Mouse (Mus musculus): Measurements from ENCODE around the gene Gm28374.
"Not testable (repeated sequence)": the region's sequence is repeated elsewhere in the genome, so short reads cannot be mapped to it uniquely, and the experiment has no call there.

The Gm28374 gene

DNA sequence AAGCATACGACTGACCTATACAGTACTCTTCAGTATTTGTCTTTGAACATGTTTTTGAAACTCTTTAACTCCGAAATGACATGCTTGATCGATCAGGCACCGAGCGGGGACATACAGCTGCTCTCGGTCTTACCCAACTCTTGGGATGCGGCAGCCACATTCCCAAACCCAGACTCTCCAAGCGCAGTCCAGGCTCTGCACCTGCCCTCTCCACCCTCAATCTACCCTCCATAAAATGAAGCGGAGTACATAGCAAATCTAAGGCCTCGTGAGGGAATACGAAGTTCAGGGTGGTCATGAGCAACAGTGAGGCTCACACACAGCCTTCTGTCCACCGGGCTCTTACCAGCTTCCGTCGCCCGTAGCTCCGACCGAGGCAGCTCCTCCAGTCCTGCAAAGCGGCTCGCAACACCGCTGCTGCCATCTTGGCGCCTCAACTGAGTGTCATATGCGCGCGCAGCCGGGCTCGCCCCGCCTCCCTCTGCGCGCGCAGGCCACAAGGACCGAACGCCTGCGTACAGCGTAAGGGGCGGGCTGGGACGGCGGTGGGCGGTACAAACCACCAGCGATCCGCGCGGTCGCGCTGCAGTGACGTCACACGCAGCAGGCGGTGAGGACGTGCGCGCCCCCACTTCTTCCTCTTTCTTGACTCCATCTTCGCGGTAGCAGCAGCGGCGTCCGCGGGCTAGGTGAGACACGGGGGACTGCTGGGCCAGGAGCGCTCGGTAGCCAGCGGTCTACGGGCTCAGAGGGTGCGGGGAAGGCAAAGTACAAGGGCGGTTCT, 24.6 kb downstream of the Gm28374 start, which contains the start of the genes Mrpl49 and Fau:
Gene Mrpl49, minus strand, starts transcription at position 473 of the 784 bp plus-strand sequence.
Gene Fau, plus strand, starts transcription at position 532 of the 784 bp plus-strand sequence.
- in situ Hi-C loops (cut with MboI; ENCODE audit: low sequenced_read_pairs), result no loop called here

DNA sequence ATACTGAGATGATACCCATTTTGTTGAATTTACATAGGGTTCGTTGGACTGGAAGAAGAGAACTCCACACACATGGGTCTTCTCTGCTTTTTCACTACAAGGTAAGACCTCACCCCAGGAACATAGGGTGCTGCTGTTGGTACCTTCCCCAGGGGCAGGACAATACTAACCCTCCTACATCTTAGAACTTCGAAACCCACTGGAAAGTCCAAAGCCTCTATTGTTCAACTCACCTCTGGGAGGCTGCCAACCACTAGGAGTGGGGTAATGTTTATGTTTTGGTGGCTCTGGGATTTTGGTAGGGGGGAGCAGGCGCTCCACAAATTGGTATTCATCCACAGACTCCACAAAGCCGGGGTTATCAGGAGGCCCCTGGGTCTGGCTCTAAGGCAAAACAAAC, 25.4 kb downstream of the Gm28374 start:
- in situ Hi-C loops (cut with MboI; ENCODE audit: low sequenced_read_pairs), result no loop called here

DNA sequence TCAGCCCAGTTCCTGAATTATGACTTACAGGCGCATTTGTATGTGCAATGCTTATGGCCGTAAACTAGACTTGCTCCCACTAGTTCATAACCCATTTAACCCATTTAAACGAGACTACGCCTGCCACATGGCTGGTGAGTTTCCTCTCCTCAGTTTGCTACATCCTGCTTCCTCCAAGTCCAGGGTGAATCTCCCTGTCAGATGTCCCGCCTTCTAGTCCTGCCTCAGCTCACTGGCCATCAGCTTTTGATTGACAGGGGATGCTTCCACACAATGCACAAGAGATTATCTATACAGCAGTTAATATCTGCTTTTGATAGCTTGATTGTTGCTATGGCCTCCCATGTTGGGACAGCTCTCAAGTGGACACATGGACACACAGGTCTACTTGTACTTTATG, 27.8 kb downstream of the Gm28374 start:
- in situ Hi-C loops (cut with MboI; ENCODE audit: low sequenced_read_pairs), result no loop called here

DNA sequence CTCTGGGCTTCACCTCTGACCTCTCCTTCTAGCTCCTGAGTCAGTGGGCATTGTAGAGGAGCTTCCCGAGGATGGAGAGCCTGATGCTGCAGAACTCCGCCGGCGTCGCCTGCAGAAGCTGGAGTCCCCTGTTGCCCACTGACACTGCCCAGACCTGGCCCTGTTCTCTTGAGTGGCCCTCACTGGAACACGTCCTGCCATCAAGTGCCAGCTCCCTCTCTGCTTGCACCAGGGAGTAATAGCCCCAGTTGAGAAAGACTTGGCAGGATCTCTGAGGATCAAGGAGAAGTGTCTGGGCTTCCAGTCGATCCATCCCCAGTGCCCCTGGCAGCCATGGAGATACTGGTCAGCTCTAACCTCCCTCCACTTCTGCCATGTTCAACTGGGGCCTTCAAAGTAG, 29.5 kb downstream of the Gm28374 start:
- in situ Hi-C loops (cut with MboI; ENCODE audit: low sequenced_read_pairs), result no loop called here

DNA sequence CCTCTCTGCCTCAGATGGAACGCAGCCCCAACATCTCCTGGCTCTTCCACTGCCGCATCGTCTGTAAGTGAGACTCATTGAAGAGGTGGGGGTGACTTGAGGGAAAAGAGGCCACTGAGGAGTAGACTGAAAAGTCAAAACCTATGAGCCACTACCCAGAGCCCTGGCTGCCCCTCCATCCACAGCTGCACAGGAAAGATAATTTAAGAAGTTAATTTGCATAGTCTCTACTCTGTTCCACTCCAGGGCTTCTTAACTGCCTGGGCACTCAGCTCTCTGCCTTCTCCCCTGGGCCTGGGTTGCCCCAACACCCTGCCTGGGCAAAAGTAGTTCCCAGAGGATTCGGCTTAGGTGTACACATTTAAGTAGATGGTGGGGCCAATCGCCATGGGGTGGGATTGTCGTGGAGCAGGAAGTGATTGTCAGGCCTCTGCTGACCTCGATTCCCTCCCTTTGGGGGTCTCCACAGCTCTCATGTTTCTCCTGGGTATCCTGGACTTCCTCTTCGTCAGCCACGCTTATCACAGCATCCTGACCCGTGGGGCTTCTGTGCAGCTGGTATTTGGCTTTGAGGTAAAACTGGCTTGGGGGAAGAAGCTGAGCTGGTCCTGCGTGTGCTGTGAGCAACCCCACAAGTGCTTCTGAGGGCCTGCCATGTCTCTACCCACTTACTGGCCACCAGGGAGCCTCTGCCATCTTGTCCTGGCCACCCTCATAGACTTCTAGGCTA, 33.2 kb downstream of the Gm28374 start:
- in situ Hi-C loops (cut with MboI; ENCODE audit: low sequenced_read_pairs), result no loop called here

DNA sequence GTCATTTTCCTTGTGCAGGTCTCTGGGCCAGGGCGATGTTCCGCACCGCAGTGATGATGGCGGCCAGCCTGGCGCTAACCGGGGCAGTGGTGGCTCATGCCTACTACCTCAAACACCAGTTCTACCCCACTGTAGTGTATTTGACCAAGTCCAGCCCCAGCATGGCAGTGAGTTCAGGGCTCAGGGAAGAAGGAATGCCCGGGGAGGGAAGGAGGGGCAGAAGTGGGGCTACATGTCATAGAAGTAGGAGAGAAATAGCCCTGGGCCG, 34.2 kb downstream of the Gm28374 start:
- in situ Hi-C loops (cut with MboI; ENCODE audit: low sequenced_read_pairs), result no loop called here

DNA sequence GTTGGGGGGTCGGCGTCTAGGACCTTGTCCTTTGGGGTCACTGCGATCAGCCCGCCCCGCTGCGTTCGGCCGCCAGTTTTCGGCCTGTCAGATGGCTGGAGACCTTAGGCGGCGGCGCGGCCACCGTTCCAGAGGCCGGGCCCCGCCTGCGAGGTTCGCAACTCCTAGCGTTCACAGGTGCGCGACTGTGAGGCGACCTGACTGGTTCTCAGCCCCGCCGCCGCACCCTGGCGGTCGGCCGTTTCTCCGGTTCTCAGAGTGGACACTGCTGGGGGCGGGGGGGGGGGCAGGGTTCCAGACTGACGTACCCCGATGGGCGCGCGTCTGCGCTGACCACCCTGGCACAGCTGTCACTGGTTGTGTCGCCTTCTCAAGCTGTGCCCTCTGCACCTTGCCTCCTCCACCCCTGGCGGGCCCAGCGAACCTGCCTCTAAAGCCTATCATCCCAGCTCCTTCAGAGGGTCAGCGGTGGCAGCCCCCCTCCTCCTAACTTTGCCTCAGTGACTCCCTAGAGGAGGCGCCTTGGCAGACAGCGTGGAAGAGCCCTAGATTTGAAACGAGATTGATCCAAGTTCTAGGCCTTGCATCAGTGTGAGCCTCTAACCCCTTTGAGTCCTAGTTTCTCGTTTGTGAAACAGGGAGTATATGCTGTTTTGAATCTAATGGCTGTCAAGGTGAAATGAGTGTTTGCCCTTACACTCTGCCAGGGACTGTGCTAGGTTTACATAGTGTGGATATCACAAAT, 34.7 kb downstream of the Gm28374 start:
- in situ Hi-C loops (cut with MboI; ENCODE audit: low sequenced_read_pairs), result no loop called here

DNA sequence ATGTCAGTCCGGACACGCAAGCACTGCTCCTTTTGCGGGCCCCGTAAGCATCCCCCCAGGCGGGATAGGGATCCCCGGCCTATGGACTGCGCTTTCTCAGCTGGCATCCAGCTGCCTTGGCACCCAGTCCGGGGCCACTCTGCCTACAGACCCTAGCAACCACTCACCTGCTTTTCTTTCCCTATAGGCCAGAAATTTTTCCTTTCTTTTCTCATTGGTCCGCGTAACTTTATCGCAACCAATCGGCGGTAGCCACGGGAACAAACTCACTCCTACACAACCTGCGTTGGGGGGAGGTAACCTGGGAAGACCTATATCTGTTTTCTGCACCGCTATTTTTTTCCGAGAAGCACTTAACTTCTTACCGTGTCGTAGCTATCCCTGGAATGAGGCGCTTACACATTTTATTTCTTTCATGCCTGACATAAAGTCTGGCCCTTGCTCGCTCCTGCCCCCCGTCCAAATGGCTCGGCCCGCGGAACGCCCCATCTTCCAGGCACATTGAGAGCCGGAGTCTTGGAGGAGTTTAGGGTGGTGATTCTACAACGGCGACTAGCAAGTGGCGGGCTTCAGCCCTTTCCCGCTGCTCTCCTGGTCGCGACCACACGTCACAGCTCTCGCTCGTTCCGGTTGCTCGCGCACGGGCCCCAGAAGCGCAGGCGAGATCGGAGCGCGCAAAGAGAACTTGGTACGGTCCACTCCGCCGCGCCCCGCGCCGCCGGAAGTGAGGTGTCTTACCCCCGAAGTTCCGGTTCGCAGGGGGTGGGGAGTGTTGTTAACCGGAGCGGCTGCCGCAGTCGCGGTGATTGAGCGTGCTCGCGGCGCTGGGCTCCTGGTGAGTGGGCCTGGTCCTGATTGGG, 35.5 kb downstream of the Gm28374 start, which contains the start of gene Syvn1:
Gene Syvn1, plus strand, starts transcription at position 283 of the 860 bp plus-strand sequence.
- in situ Hi-C loops (cut with MboI; ENCODE audit: low sequenced_read_pairs), result no loop called here

DNA sequence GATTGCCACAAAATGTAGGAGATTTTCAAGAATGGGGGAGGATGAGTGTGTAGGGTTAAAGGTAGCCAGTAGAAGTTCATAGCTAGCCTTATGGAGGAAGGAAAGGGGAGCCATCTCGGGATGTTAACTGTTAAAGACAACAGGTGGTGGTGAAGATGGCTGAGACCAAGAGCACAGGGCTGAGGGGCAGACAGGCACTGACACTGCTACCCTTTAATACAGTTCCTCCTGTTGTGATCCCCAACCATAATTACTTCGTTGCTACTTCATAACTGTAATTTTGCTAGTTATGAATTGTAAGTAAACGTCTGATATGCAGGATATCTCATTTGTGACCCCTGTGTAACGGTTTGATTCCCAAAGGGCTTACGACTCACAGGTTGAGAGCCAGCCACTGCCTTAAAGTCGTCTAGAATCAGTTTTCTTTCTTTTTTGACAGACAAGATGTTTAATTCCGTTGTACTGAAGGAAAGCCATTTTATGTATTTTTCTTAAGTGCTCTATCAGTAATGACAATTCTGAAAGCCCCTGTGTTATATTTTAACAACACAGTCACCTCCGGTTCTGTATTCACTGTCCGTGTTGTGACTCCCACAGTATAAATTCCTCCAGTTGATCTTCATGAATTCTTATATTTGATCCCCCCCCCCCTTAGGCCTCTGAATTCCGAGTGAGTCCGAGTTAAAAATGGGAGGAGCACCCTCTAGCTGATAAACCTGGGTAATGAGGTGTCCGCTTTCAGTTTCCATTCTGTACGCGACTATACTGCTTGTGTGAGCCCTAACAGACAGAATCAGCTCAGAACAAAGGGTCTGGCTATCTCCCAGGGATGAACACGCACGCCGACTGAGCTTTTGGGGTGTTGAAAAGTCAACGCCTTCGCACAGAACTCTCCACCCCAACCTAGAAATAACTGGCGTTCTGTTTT, 36.4 kb downstream of the Gm28374 start:
- in situ Hi-C loops (cut with MboI; ENCODE audit: low sequenced_read_pairs), result no loop called here

DNA sequence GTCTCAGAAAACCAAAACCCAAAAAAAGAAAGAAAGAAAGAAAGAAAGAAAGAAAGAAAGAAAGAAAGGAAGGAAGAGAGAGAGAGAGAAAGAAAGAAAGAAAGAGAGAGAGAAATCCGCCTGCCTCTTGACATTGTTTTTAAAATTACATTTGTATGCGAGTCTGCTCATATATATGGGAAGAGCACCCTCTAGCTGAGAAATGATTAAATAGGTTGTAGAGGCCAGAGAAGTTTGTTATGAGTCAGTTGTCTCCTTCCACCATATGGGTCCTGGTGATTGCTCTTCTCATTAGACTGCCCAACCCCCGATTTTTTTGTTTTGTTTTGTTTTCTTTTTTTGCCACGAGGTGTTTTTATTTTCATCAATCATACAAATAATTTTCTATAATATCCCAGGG, 38.0 kb downstream of the Gm28374 start:
- in situ Hi-C loops (cut with MboI; ENCODE audit: low sequenced_read_pairs), result not testable (repeated sequence)

DNA sequence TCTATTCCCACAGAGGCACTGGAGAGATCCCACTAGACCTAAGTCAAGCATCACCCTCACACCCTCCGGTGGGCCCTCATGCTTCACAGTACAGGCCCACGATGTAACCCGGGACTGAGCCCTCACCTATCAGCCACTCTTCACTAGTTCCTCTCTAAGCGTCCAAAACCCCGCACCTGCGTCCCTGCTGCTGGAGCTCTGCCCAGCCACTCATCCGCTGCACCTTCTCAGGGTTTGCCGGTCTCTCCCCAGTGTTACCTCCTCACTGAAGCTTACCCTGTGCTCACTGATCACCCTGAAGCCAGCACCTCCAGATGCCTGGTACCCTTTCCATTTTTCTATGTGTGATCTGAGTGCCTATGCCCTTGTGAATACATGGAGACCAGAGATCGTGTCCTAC, 39.8 kb downstream of the Gm28374 start:
- in situ Hi-C loops (cut with MboI; ENCODE audit: low sequenced_read_pairs), result no loop called here

DNA sequence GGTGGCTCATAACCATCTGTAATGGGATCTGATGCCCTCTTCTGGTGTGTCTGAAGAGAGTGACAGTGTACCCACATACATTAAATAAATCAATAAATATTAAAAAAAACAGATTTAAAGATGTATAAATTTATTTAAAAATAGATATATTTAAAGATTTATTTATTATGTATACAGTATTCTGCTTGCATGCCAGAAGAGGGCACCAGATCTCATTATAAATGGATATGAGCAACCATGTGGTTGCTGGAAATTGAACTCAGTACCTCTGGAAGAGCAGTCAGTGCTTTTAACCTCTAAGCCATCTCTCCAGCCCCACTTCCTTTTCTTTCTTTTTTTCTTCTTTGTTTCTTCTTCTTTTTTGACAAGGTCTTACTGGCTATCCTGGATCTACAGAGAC, 42.1 kb downstream of the Gm28374 start:
- in situ Hi-C loops (cut with MboI; ENCODE audit: low sequenced_read_pairs), result no loop called here

DNA sequence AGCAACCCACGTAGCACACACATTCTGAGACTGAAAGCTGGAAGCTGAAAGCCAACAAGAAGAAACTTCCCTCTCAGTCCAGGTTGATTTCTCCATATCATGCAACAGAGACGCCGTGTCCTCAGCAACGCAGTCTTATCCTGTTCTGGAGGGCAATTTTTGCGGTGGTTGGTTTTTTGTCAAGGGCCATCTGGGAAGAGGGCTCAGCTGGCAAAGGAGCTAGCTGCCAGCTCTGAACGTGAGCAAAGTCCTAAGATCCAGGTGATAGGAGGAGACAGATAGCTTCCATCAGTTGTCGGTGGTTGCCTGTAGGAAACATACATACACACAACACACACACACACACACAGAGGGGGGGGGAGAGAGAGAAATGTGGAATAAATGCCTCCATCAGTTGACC, 43.7 kb downstream of the Gm28374 start:
- in situ Hi-C loops (cut with MboI; ENCODE audit: low sequenced_read_pairs), result no loop called here

DNA sequence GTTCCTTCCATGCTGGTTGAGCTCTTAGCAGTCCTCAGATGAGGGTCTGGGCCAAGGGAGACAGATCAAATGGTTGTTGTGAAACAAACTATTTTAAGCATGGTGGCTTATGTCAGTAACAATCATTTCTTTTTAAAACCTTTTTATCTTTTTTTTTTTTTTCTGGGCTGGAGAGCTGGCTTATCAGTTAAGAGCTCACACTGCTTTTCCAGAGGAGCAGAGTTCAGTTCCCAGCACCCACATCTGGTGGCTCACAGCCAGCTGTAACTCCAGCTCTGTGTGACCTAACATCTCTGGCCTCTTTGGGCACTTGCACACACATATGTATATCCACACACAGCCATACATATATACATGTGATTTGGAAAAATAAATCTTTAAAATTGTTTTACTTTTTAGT, 44.4 kb downstream of the Gm28374 start:
- in situ Hi-C loops (cut with MboI; ENCODE audit: low sequenced_read_pairs), result no loop called here

DNA sequence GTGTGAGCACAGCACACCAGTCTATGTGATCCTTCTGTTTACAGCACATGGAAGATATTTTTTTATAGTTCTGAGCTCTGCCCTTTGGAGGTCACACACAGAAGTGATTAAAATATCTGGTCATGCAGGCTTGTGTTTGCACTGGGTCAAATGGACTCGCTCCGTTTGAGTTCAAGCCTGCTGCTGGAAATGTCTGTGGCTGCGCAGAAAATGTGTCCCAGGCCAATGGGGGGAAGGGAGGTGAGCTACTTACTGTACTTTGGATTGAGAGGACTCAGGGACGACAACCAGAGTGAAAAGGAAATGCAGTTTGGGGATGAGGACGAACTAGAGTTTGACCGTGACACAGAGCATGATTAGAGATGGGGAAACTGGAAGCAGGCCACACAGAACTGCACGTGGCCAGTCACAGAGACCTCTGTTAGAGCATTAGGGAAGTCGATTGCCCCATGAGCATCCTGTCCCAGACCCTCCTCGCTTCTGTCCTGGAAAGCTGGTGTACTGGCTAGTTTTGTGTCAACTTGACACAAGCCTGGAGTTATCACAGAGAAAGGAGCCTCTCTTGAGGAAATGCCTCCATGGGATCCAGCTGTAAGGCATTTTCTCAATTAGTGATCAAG, 46.0 kb downstream of the Gm28374 start:
- in situ Hi-C loops (cut with MboI; ENCODE audit: low sequenced_read_pairs), result no loop called here

DNA sequence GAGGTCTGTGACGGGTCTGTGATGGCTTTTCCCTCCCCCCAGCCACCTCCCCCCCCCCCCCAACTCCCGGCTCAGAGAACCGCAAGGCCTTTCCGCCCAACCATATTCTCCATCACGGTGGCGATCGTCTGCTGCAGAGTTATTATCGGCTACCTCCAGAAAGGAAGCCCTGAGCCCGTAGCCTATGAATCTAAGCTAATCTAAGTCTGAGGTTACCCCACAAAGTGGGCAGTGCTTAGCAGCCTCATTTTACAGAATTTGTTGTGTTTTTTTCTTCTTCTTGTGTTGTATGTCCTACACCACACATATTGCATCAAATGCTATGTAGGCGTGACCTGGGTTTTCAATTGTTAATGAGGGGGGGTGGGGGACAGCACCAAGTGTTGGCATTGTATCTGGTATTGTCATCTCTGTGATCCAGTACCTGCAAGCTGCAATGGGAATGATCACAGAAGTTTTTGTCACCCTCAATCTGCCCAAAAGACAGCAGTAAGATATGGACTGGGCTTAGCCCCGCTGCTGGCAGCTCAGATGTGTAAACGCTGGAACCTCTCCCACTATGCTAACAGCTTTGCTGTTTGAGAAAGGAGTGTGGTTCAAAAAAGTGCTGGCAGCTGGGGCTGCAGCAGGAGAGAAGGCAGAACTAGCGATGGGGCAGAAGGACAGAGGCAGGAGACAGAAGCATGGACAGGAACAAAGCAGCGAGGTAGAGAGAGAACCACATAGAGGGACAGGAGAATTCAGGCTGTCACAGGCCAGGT, 51.4 kb downstream of the Gm28374 start:
- in situ Hi-C loops (cut with MboI; ENCODE audit: low sequenced_read_pairs), result no loop called here

DNA sequence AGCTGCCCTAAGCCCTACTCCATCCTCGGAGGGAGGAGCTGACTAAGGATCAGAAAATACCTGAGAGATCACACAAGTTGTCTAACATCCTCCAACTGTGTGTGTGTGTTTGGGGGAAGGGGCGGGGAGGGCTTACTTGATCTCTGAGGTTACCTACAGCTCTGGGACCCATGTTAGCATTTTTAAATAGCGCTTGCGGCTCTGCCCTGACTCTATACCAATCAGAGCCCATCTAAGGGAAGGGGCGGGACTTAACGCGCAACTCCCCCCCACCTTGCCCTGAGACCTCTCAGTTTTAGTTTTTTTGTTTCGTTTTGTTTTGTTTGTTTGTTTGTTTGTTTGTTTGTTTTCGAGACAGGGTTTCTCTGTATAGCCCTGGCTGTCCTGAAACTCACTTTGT, 52.6 kb downstream of the Gm28374 start:
- in situ Hi-C loops (cut with MboI; ENCODE audit: low sequenced_read_pairs), result no loop called here

DNA sequence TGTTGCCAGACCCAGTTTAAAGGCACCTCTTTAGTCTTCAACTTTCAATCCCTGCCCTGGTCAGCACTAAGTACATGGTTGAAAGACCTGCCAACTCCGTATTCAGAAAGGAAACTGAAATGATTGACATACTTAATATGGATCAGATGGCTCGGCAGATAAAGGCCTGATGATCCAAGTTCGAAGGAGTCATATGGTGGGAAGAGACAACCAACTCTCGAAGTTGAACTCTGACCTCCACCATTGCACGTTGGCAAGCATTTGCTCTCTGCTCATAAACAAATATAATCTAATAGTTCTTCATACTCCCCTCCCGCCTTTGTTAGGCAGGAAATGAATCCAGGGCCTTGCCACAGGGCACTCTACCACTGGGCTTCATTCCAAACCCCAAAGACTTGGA, 53.1 kb downstream of the Gm28374 start:
- in situ Hi-C loops (cut with MboI; ENCODE audit: low sequenced_read_pairs), result no loop called here

Data from CH12F3 (cell line).